Mouse (Mus musculus) forebrain, embryonic 11.5 days (tissue): ENCODE data around the gene Clasp2. TPM values are rescaled to one million over a fixed set of nuclear protein-coding genes. Genes with fewer than 3 reads are reported as not detected.

Experiments used
- ATAC-seq: fragments of 200-750 bp; cut with Nextera tagmentation; replicated peaks from 2 replicates; pipeline ENCODE4 v1.8.0; 2017; ENCODE audit warnings: moderate TSS enrichment; ENCODE audit not compliant: low FRiP score
- DNase-seq: peaks from one replicate; pipeline ENCODE4 v3.0.0-alpha.2; 2017; ENCODE audit warnings: low spot score
- H3K27ac ChIP-seq: fragments of 300-500 bp; sonication (generic); 2 replicates; pipeline ENCODE4 v1.5.1; 2014; ENCODE audit warnings: low read depth, low read length
- H3K27me3 ChIP-seq: fragments of 300-500 bp; sonication (generic); 2 replicates; pipeline ENCODE4 v1.6.1; 2014; ENCODE audit warnings: mild to moderate bottlenecking, low read length, mixed read lengths; ENCODE audit not compliant: control insufficient read depth, insufficient read depth
- H3K36me3 ChIP-seq: fragments of 300-500 bp; sonication (generic); 2 replicates; pipeline ENCODE4 v1.6.1; 2014; ENCODE audit warnings: mild to moderate bottlenecking, low read length, moderate library complexity, mixed read lengths; ENCODE audit not compliant: control insufficient read depth, insufficient read depth
- H3K4me1 ChIP-seq: fragments of 300-500 bp; sonication (generic); replicated peaks from 2 replicates; pipeline ENCODE4 v1.6.1; 2014; ENCODE audit warnings: low read length, mixed read lengths; ENCODE audit not compliant: control insufficient read depth, insufficient read depth
- H3K4me2 ChIP-seq: fragments of 300-500 bp; sonication (generic); 2 replicates; pipeline ENCODE4 v1.6.1; 2014; ENCODE audit warnings: low read depth, mild to moderate bottlenecking, low read length, moderate library complexity, mixed read lengths; ENCODE audit not compliant: severe bottlenecking
- H3K4me3 ChIP-seq: fragments of 300-500 bp; sonication (generic); 2 replicates; pipeline ENCODE4 v1.5.1; 2014; ENCODE audit warnings: low read depth, low read length
- H3K9ac ChIP-seq: fragments of 300-500 bp; sonication (generic); 2 replicates; pipeline ENCODE4 v1.6.1; 2014; ENCODE audit warnings: low read length
- H3K9me3 ChIP-seq: fragments of 300-500 bp; sonication (generic); 2 replicates; pipeline ENCODE4 v1.6.1; 2016; ENCODE audit warnings: low read length, mixed read lengths; ENCODE audit not compliant: control insufficient read depth
- WGBS: fragments of 180-500 bp; shearing (Covaris S2); extraction: QIAGEN DNeasy Blood & Tissue Kit; methylation state at CpG from one replicate; pipeline ENCODE4 v1.1.7; 2014; 5-methylcytosine and 5-hydroxymethylcytosine counted together
- polyA plus RNA-seq: library from polyadenylated mRNA; unstranded; fragments of >200 nt; fragmentation: Nextera tagmentation; extraction: Ambion mirVana; gene quantifications from 2 replicates; pipeline ENCODE4 v1.2.1, GENCODE M21; 2014

Clasp2 gene
- 53.7 and 59.2 TPM in 2 replicates for polyA plus RNA-seq

DNA sequence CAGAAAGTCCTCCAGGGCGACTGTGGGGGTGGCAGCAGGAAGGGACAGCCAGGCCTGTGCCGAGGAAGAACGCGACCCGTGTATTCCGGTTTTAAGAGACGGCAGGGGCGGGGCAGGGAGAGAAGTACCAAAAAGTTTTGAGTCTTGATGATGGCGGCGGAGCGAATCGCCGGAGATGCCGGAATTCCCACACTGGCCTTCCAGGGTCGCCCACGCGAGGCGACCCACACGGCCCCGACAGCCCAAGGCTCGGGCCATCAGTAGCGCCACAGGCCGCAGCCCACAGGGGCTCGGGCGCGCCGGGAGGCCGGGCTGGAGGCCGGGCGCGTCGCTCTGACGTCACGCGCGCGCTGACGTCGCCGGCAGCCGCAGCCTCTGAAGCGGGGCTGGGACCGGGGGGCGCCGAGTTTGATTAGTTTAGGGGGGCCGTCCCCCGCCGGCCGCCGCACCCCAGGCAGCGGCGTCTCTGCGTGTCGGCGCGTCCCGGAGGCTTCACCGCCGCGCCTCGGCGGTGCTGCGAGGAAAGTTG lies at the start of gene Clasp2:
TSS of gene Clasp2 (plus strand) at position 366 of the 529 bp plus-strand sequence.
- H3K9ac ChIP-seq = peak within 1 kb of the TSS; percentile 85
- peak; percentile 88 for DNase-seq
- peak; percentile 97 for ATAC-seq
- no peaks in the 10 kb centered on the region for H3K9me3 ChIP-seq
- H3K27me3 ChIP-seq = no peaks in the 10 kb centered on the region
- H3K27ac ChIP-seq = peak within 1 kb of the TSS; percentile 53; the same call in 1 of the 2 replicates
- H3K4me3 ChIP-seq = peak within 1 kb of the TSS; percentile 94
- H3K4me1 ChIP-seq = no peaks in the 10 kb centered on the region; the same call in 1 of the 2 replicates
- under 1% methylated on average over 53 of the region's 63 CpGs for WGBS
- no peaks in the 10 kb centered on the region for H3K36me3 ChIP-seq
- H3K4me2 ChIP-seq = peak within 1 kb of the TSS; percentile 92

DNA sequence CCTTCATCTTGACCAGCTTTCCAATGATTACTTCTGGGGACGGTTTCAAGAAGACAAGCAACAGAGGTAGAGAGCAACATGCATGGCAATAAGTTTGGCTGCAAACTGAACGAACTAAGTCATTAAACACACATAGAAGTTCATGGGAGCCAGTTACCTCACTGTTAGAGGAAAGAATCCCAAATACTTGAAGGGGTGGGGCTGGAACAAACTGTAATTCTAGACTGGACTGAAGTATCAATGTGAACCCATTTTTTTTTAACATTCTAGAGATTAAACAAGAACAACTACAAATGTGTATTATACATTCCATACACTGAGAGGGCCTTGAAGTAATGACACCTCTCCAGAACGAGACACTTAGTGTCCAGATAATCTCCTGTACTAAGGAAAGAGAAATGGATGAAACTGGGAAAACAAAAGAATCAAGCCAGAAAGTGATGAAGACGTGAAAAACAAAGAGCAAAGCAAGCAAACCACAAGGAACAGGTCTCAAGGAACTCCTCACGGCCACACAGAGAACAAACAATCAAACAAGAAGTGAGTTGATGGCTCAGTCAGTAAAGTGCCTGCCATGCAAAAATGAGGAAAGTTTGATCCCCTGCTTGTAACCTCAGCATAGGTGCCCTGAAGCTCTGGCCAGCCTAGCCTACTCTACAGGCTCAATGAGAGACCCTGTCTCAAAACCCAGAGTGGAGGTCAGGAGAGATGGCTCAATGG lies 39.7 kb upstream of the Clasp2 start:
- ATAC-seq = no peak

DNA sequence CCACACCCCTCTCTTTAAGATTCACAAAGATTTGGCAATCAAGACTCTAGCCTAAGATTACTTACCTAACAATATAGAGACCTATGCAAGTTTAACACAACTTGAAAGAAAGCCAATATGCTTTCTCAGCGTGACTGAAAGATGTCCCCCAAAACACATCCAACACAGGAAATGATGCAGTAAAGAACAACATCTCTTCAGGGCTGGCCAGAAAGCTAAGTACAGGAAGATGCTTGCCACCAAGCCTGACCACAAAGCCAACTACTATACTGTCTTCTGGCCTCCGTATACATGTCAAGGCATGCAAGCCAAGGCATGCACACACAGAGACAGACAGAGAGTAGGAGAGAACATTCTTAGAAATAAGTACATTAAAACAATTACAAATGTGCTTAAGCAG lies 35.2 kb upstream of the Clasp2 start:
- Histone ChIP-seq H3K9me3 (no peaks in the 10 kb centered on the region), H3K9ac (no peak overlapping the region), H3K4me2 (peak overlapping the region; percentile 64; the same call in 1 of the 2 replicates), H3K27ac (no peak overlapping the region), H3K4me3 (no peak overlapping the region), H3K36me3 (no peaks in the 10 kb centered on the region), H3K4me1 (peaks cover 7% of the 10 kb centered on the region; the same call in 1 of the 2 replicates), H3K27me3 (no peaks in the 10 kb centered on the region)
- no peak for ATAC-seq
- no peak for DNase-seq
- WGBS = 88% methylated on average over 2 of the region's 2 CpGs

More for the DNA sequence above, 39.7 kb upstream of the Clasp2 start:
- Histone ChIP-seq H3K36me3 (peaks cover 2% of the 10 kb centered on the region; the same call in 1 of the 2 replicates), H3K9me3 (no peaks in the 10 kb centered on the region), H3K4me1 (peaks cover 3% of the 10 kb centered on the region; the same call in 1 of the 2 replicates), H3K27me3 (no peaks in the 10 kb centered on the region), H3K4me3 (no peak overlapping the region), H3K4me2 (no peak overlapping the region), H3K27ac (no peak overlapping the region), H3K9ac (no peak overlapping the region)
- WGBS = 94% methylated on average over 5 of the region's 5 CpGs
- no peak for DNase-seq

DNA sequence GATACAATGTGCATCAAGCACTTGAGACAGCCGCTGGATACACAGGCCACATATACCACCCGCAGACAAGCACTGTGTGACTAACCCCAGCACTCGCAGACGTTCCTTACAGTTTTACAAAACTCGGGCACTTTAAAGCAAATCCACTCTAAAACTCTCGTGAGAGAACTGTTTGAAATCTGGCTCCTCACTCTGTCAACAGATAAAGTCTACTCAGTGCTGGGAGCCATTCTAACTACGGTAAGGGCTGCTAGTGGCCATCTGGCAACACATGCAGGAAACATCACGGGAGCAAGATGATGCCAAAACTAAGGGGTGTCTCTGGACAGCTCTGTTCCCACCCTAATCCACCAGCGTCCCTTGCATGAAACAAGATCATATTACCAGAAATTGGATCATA lies 34.4 kb upstream of the Clasp2 start:
- DNase-seq (no peak), ATAC-seq (no peak)
- Histone ChIP-seq H3K9ac (peak overlapping the region; percentile 94; the same call in 1 of the 2 replicates), H3K27me3 (no peaks in the 10 kb centered on the region), H3K27ac (no peak overlapping the region), H3K9me3 (no peaks in the 10 kb centered on the region), H3K4me3 (peak overlapping the region; percentile 96), H3K4me2 (peak overlapping the region; percentile 64), H3K4me1 (peaks cover 7% of the 10 kb centered on the region; the same call in 1 of the 2 replicates), H3K36me3 (no peaks in the 10 kb centered on the region)
- 78% methylated on average over 9 of the region's 9 CpGs for WGBS

DNA sequence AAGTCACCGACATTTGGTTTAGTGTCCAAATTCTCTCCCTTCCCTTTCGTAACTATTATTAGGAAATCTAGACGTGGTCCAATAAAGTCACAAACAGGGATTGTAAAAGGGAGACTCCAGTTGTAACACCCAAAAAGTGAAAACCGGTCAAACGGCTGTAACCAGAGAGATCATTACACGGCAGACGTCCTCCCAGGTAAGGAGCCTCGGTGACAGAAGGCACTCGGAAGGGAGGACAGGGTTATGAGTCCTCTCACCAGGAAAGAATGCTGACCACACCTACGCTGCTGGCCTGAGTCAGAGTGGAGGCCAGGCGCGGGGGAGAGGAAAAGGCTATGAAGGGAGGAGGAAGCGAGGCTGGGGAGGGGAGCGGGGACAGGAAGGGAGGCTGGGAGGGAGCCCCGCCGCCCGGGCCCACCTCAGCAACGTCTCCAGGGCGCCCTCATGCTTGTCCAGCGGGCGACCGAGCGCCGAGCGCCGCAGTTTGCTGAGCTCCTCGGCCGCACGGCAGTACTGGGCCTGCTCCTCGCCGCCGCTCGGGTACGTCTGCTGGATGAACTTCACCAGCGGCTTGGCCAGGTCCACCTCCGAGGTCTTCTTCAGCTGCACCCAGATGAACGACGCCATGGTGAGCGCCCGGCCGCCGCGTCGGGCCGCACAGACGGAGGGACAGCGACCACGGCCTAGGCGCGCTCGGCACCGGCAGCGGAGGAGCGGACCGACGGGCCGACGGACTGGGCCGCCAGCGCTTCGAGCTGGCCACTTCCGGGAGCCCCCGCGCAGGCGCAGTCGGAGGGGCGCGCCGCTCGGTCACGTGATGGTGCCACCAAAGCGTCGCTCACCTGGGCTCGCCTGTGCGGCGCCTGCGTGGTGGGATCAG lies 33.6 kb upstream of the Clasp2 start, which contains the start of gene Pdcd6ip:
TSS of gene Pdcd6ip (minus strand) at position 779 of the 880 bp plus-strand sequence.
- Histone ChIP-seq H3K4me3 (peak within 1 kb of the TSS; percentile 96), H3K9me3 (no peaks in the 10 kb centered on the region), H3K27ac (0 out of 2 replicates have a peak within 1 kb of the TSS, but pooled peaks have one; percentile 25), H3K9ac (peak within 1 kb of the TSS; percentile 94), H3K36me3 (no peaks in the 10 kb centered on the region), H3K27me3 (no peaks in the 10 kb centered on the region), H3K4me1 (peaks cover 7% of the 10 kb centered on the region; the same call in 1 of the 2 replicates), H3K4me2 (peak within 1 kb of the TSS; percentile 64)
- whole genome bisulfite sequencing = 2% methylated on average over 76 of the region's 77 CpGs
- ATAC-seq = peak; percentile 95
- peak; percentile 94 for DNase-seq

DNA sequence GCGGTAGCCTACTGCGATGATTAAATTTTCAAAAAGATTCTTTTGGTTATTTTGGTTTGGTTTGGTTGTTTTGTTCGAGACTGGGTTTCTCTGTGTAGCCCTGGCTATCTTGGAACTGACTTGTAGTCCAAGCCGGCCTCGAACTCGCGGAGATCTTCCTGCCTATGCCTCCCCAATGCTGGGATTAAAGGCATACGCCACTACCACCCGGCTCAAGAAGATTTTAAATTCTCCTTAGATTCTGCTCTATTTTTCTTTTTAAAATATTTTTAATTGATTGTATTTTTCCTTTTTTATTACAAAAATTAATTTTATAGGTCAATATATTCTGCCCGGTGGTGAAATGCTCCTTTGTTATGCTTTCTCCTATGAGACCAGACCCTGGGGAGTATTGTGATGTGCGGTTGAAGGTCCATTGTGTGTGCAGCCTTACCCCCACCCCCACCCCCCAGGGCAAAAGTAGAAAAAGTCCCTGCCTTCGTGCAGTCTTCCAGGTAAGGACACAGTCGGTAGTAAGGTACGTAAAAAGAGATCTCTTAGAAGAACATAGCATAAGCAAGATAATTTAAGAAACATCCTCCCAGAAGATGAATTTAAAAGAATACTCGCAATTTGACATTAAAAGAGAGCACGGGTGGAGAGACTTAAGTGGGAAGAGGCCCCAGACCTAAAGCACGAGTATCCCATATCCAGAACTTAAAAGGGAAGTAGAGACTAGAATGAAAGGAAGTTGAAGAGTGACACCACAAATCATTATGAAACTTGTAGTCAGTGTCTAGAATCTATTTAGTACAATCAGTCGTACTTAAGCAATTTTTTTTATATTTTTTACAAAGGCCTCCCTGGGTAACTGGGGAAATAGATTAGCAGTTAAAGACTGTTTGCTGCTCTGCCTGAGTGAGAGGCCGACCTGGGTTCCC lies 32.7 kb upstream of the Clasp2 start:
- no peak for DNase-seq
- 55% methylated on average over 19 of the region's 19 CpGs for WGBS

DNA sequence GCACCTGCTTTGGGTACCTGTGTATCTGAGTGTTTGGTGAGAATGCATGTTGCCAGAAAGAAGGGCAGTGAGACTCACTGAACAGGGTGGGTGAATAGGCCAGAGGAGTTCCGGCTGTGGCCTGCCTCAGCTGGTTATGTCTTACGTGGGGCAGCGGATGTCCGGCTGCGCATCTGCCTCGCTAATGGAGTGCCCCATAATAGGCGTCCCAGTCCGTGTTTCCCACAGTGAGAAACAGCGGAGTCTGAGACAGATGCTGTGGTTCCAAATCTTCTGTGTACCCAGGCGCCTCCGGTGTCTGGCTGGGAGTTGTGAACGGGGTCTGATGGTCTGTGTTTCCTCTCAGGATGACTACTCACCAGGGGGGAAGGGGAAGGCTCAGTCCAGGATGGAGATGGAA lies 30.4 kb upstream of the Clasp2 start:
- WGBS = 78% methylated on average over 12 of the region's 12 CpGs
- DNase-seq = no peak
- no peaks in the 10 kb centered on the region for H3K36me3 ChIP-seq
- no peak for ATAC-seq
- H3K4me2 ChIP-seq = no peak overlapping the region
- no peak overlapping the region for H3K27ac ChIP-seq
- peaks cover 7% of the 10 kb centered on the region; the same call in 1 of the 2 replicates for H3K4me1 ChIP-seq
- no peak overlapping the region for H3K9ac ChIP-seq
- no peaks in the 10 kb centered on the region for H3K27me3 ChIP-seq
- H3K9me3 ChIP-seq = no peaks in the 10 kb centered on the region
- H3K4me3 ChIP-seq = no peak overlapping the region

More for the DNA sequence above, 32.7 kb upstream of the Clasp2 start:
- Histone ChIP-seq H3K9ac (peak overlapping the region; percentile 94), H3K4me1 (peaks cover 7% of the 10 kb centered on the region; the same call in 1 of the 2 replicates), H3K27me3 (no peaks in the 10 kb centered on the region), H3K4me2 (peak overlapping the region; percentile 64), H3K4me3 (peak overlapping the region; percentile 96), H3K36me3 (no peaks in the 10 kb centered on the region), H3K9me3 (no peaks in the 10 kb centered on the region), H3K27ac (no peak overlapping the region)
- no peak; the same call in 1 of the 2 replicates for ATAC-seq
